Mouse (Mus musculus) G1E (cell line): ENCODE data around the gene Hexim1.

Source experiments
- CTCF ChIP-seq: IDR thresholded peaks from 2 replicates; pipeline ENCODE4 v1.5.1; 2012; ENCODE audit warnings: low read depth, low read length, inconsistent platforms, mixed read lengths
- GATA1 ChIP-seq: IDR thresholded peaks from 2 replicates; pipeline ENCODE4 v1.6.1; 2012; ENCODE audit warnings: borderline replicate concordance, low read length, inconsistent platforms, mixed read lengths
- GATA2 ChIP-seq: IDR thresholded peaks from 2 replicates; pipeline ENCODE4 v1.6.1; 2012; ENCODE audit warnings: low read depth, low read length, inconsistent platforms, borderline replicate concordance
- POLR2AphosphoS5 ChIP-seq: IDR thresholded peaks from 2 replicates; pipeline ENCODE4 v1.6.1; 2012; ENCODE audit warnings: low read depth, low read length, inconsistent platforms; ENCODE audit not compliant: insufficient replicate concordance
- TAL1 ChIP-seq: conservative IDR thresholded peaks from 2 replicates; pipeline ENCODE4 v1.6.1; 2012; ENCODE audit warnings: low read depth, low read length, inconsistent platforms, mixed read lengths

DNA sequence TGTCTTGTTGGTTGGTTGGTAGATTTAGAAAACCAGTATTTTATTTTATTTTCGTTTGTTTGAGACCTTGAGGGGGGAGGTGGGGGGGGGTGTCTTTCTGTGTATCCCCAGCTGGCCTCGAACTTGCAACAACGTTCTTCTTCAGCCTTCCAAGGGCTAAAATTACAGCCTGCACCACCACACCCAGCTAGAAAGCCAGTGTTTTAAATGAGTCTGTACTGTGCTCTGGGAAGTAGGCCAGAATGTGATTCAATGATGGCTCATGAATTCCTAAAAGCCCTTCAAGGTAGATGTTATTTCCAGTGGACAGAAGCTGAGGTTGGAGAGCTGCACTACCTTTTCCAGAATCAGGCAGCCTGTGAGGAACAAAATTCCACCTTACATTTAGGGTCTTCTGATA, 18.2 kb downstream of the Hexim1 start:
- TF ChIP-seq CTCF = no peak
- no peak for TF ChIP-seq TAL1
- TF ChIP-seq POLR2AphosphoS5 = no peak
- no peak for TF ChIP-seq GATA1
- no peak for TF ChIP-seq GATA2
